Mouse (Mus musculus) kidney, adult 2 months (tissue): ENCODE data around the gene Efcab11. TPM values are rescaled to one million over a fixed set of nuclear protein-coding genes. Genes with fewer than 3 reads are reported as not detected.

Experiments used
- DNase-seq: peaks from one replicate; pipeline ENCODE4 v3.0.0; 2021
- H3K27ac ChIP-seq: fragments of 200-500 bp; 2 replicates; pipeline ENCODE4 v1.5.1; 2012; ENCODE audit warnings: low read depth, low read length, control low read depth, inconsistent platforms; ENCODE audit not compliant: insufficient read depth
- H3K27me3 ChIP-seq: fragments of 200-500 bp; replicated peaks from 2 replicates; pipeline ENCODE4 v1.6.1; 2012; ENCODE audit warnings: mild to moderate bottlenecking, moderate library complexity, low read length, inconsistent platforms; ENCODE audit not compliant: control insufficient read depth, insufficient read depth
- H3K36me3 ChIP-seq: fragments of 200-500 bp; 2 replicates; pipeline ENCODE4 v1.6.1; 2012; ENCODE audit warnings: mild to moderate bottlenecking, moderate library complexity, low read length, inconsistent platforms; ENCODE audit not compliant: control insufficient read depth, insufficient read depth
- H3K4me1 ChIP-seq: fragments of 200-500 bp; 2 replicates; pipeline ENCODE4 v1.6.1; 2011; ENCODE audit warnings: low read length; ENCODE audit not compliant: control insufficient read depth, insufficient read depth
- H3K4me3 ChIP-seq: fragments of 200-500 bp; 2 replicates; pipeline ENCODE4 v1.5.1; 2011; ENCODE audit warnings: mild to moderate bottlenecking, low read depth, low read length, control low read depth; ENCODE audit not compliant: insufficient read depth
- CTCF ChIP-seq: fragments of 200-500 bp; conservative IDR thresholded peaks from 2 replicates; pipeline ENCODE4 v1.5.1; 2011; ENCODE audit warnings: low read depth, mild to moderate bottlenecking, control low read depth, low read length, moderate library complexity, mixed read lengths; ENCODE audit not compliant: insufficient read depth, insufficient read length
- POLR2A ChIP-seq: fragments of 200-500 bp; IDR thresholded peaks from one replicate; pipeline ENCODE4 v1.6.1; 2011; ENCODE audit warnings: low read depth, low read length, control low read depth
- WGBS: fragments of 180-500 bp; shearing (Covaris S2); methylation state at CpG from one replicate; pipeline ENCODE4 v1.1.7; 2018; 5-methylcytosine and 5-hydroxymethylcytosine counted together
- polyA plus RNA-seq: library from polyadenylated mRNA; depleted of rRNA; stranded (reverse); fragments of >200 nt; gene quantifications from 2 replicates; pipeline ENCODE4 v1.2.3, GENCODE M21; 2012

The Efcab11 gene
- polyA plus RNA-seq, 1 experiment = 0.25 TPM

DNA sequence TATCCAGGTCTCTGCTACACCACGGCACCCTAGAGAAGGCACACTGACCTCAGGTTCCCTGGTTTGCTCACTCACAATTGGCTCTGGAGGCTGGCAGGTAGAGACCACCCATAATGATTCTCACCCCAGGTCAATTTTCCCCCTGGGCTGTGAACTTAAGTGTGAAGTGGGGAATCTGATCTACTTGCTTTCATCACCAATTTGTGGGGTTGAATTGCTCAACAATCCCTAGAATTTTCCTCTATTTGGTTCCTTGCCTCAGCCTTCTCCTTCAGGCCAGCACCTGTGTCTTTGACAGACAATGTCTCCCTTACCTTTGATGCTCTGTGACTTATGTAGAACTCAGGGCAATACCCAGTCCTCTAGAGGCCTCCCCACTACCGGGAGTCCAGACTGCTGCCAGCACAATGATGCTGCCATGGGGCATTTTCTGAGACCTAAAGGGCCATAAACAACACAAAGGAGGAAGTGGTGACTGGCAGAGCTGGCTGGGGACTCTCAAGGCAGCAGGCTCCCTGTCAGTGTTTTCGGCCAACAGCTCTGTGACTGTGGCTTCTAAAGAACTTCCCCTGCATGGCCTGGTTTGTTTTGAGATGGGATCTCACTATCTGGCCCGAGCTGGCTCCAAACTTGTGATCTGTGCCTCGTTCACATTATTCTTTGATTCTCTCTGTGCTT is 94.8 kb downstream of the Efcab11 start:
- Histone ChIP-seq H3K4me3 (no peak overlapping the region), H3K27ac (no peak overlapping the region), H3K36me3 (no peaks in the 10 kb centered on the region), H3K4me1 (no peaks in the 10 kb centered on the region), H3K27me3 (no peaks in the 10 kb centered on the region)
- TF ChIP-seq POLR2A (no peak), CTCF (no peak)
- WGBS = 60% methylated on average over 5 of the region's 5 CpGs
- peak; percentile 12 for DNase-seq

GRCm38 (mm10) chr12:99781774-99782173 is 102.5 kb downstream of the Efcab11 start:
- no peak for TF ChIP-seq POLR2A
- no peak for TF ChIP-seq CTCF
- no peak for DNase-seq
- no peaks in the 10 kb centered on the region for H3K27me3 ChIP-seq
- H3K4me3 ChIP-seq = no peak overlapping the region
- H3K27ac ChIP-seq = no peak overlapping the region
- no peaks in the 10 kb centered on the region for H3K36me3 ChIP-seq
- no peaks in the 10 kb centered on the region for H3K4me1 ChIP-seq
- WGBS = 75% methylated on average over 5 of the region's 5 CpGs

DNA sequence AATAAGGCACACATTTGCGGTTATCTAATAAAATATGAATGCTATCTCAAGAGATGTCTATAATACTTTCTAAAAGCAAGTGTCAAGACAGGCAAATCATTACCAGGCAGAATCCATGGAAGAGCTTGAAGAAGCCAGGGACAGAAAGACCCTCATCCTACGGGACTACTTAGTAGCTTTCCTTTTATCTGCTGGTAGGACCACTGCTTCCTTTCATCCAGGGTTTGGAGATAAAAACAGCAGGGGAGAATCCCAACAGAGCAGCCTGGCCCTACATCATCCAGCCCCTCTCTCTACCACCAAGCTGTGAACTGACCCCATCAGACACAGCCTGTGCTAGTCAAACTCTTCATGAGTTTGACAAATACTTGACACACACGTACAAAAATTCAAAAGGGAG is 103.8 kb downstream of the Efcab11 start:
- no peak overlapping the region for H3K4me3 ChIP-seq
- 91% methylated on average over 3 of the region's 3 CpGs for WGBS
- H3K4me1 ChIP-seq = no peaks in the 10 kb centered on the region
- H3K36me3 ChIP-seq = no peaks in the 10 kb centered on the region
- no peak overlapping the region for H3K27ac ChIP-seq
- TF ChIP-seq CTCF = no peak
- TF ChIP-seq POLR2A = no peak
- no peak for DNase-seq
- H3K27me3 ChIP-seq = no peaks in the 10 kb centered on the region

DNA sequence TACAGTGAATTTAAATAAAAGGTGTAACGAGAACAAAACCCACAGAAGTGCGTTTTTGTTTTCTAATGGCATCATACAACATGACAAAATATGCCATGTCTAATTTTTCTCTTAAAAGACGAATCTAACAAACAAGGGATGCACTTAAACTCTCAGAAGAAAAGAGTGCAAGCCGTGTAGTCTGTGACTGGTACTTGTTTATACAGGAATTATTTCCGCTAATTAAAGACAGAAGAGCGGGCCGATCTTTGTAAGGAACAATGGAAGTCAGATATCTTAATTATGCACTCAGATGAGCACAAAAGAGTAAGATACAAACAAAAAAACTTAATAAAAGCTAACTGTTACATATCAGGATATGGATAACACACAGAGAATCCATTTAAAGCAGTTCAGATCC is 104.3 kb downstream of the Efcab11 start:
- 93% methylated on average over 7 of the region's 7 CpGs for WGBS
- Histone ChIP-seq H3K4me3 (no peak overlapping the region), H3K27me3 (no peaks in the 10 kb centered on the region), H3K36me3 (no peaks in the 10 kb centered on the region), H3K4me1 (no peaks in the 10 kb centered on the region), H3K27ac (no peak overlapping the region)
- TF ChIP-seq POLR2A = no peak
- TF ChIP-seq CTCF = no peak
- no peak for DNase-seq

DNA sequence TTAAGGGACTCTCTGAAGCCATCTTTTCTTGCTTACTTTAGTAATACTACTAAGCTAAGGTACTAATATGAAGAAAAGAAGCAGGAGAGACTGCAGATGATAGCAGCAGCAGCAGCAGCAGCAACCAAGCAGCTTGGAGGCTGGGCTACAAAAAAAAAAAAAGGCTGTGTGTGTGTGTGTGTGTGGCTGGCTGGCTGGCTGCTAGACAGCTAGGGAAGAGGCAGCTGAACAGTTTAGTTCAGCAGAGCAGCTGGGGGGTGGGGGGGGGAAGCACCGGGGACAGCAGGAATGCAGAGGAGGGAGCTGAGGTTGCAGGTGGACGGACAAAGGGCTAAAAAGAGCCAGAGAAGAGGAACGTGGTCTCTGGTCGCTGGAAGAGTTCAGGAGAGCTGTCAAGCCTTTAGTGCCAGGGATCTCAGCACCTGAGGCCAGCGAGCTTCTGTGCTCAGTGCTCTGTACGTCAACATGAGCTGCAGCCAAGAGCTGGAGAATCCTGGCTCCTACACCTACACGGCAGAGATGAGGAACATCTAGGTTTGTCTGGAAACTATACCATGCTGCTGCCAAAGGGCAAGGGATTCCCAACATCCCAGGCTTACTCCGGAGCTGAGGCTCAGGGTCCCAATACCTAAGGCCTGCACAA is 107.6 kb downstream of the Efcab11 start:
- Histone ChIP-seq H3K36me3 (no peaks in the 10 kb centered on the region), H3K4me1 (no peaks in the 10 kb centered on the region), H3K4me3 (no peak overlapping the region), H3K27ac (no peak overlapping the region), H3K27me3 (no peaks in the 10 kb centered on the region)
- 66% methylated on average over 8 of the region's 8 CpGs for WGBS
- TF ChIP-seq CTCF (no peak), POLR2A (no peak)
- no peak for DNase-seq

DNA sequence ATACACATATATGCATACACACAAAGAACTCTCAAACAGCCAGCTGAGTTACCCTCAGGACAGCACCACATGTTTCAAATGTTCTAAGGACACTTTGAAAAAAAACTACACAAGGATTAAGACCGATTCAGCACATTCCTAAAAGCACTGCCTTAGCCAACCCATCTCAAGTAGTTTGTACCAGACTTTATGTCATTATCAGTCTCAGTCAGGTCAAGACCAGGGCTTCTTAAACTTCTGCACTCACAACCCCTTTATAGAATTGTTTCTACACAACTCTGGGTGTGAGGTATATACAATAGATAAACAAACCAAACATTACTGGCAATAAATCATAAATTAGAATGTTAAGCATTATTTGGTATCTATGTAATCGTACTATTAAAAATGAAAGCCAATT is 109.4 kb downstream of the Efcab11 start:
- Histone ChIP-seq H3K36me3 (no peaks in the 10 kb centered on the region), H3K27me3 (no peaks in the 10 kb centered on the region), H3K27ac (no peak overlapping the region), H3K4me3 (no peak overlapping the region), H3K4me1 (no peaks in the 10 kb centered on the region)
- WGBS = 85% methylated on average over 2 of the region's 2 CpGs
- no peak for TF ChIP-seq POLR2A
- no peak for TF ChIP-seq CTCF
- DNase-seq = no peak

- no peaks in the 10 kb centered on the region for H3K27me3 ChIP-seq
- 69% methylated on average over 5 of the region's 5 CpGs for WGBS
- H3K4me1 ChIP-seq = no peaks in the 10 kb centered on the region
- H3K4me3 ChIP-seq = no peak overlapping the region
- TF ChIP-seq CTCF = no peak
- H3K27ac ChIP-seq = no peak overlapping the region
- no peak for DNase-seq
- H3K36me3 ChIP-seq = no peaks in the 10 kb centered on the region
Measured at GRCm38 (mm10) chr12:99773636-99774193, 110.5 kb downstream of the Efcab11 start.
